Mouse (Mus musculus): ENCODE measurements around the gene Cox5b.

- no peak for TF ChIP-seq CTCF (IDR thresholded peaks at IDR 0.05; ENCODE audit: borderline replicate concordance, insufficient read depth, low read depth, low read length)
- no peak for TF ChIP-seq POLR2A (IDR thresholded peaks at IDR 0.05; ENCODE audit: borderline replicate concordance, insufficient read depth, low read length)
These were observed 45.0 kb upstream of the Cox5b start for GRCm38 (mm10) chr1:36646285-36646684.

Measured in cerebellum, adult 2 months (tissue).